Mouse (Mus musculus): ENCODE results near the gene Rassf6. TPM values are rescaled to one million over a fixed set of nuclear protein-coding genes. Genes with fewer than 3 reads are reported as not detected.
A peak's percentile ranks its signal among the peaks of the same experiment; 100 is the strongest.

Rassf6 gene
- 18.1 and 18.9 TPM in 2 replicates for polyA plus RNA-seq (2015; fragmentation: Nextera tagmentation; extraction: Ambion mirVana)

DNA sequence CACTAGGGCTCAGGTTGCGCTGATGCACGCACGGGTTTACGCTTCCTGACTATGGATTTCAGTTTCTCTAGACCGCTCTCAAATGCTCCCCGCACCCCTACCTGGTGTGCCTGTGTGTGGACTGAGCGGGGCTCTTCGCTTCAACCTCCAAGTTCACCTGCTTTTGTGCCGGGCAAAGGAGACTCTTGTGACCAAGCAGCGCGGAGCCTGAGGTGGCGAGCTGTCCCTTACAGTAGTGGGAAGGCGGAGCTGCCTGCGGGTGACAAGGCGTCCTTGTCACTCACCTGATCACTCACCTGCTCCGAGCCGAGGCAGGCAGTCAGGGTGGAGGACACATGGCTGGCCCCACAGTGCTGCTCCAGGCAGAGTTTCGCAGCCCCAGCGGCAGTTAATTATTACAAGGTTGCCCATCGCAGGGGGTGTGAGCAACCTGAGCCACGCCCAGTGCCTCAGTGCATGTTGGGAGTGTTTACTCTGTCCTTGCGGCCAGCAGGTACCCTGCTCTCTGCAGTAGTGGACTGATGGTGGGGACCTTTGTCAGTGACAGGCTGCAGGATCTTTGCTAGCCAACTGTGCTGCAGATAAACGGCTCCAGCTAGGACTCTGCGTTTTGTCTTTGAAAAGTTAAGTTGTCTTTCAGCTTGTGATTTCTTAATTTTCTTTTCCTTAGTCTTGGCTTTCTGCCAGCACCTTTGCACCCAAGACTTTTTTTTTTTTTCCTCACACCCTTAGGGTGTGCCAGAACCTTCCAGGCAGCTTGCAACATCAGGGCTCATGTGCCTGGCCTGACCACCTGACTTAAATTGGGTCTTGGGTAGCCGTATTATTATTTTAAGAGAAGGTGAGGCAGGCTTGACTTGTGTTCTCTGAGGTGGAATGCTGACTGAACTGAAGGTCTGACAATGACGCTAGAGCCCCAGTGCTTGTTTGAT, at the start of gene Rassf6:
Gene Rassf6, minus strand, starts transcription at position 372 of the 932 bp plus-strand sequence.
- H3K27ac ChIP-seq (ENCODE audit: low read length): peak within 1 kb of the TSS; percentile 81
- H3K4me1 ChIP-seq (ENCODE audit: insufficient read depth, low read length): 0 out of 2 replicates have a peak, but pooled peaks cover 6% of the 10 kb centered on the region
- peak within 1 kb of the TSS; percentile 71 for H3K4me2 ChIP-seq (replicated peaks; ENCODE audit: low read depth, low read length)
- H3K27me3 ChIP-seq (ENCODE audit: insufficient read depth, low read length): no peaks in the 10 kb centered on the region
- no peaks in the 10 kb centered on the region for H3K9me3 ChIP-seq (ENCODE audit: low read length)
- H3K36me3 ChIP-seq (ENCODE audit: insufficient read depth, low read length): no peaks in the 10 kb centered on the region
- peak; percentile 99 for ATAC-seq (ENCODE audit: low FRiP score, low TSS enrichment)
- peak within 1 kb of the TSS; percentile 55 for H3K4me3 ChIP-seq (ENCODE audit: low read length)
- peak within 1 kb of the TSS; percentile 69 for H3K9ac ChIP-seq (replicated peaks; ENCODE audit: low read length)
- 5% methylated on average over 26 of the region's 26 CpGs for WGBS

GRCm38 (mm10) chr5:90689426-90690128, 49.1 kb upstream of the Rassf6 start:
- 88% methylated on average over 8 of the region's 8 CpGs for WGBS
- Histone ChIP-seq H3K36me3 (ENCODE audit: insufficient read depth, low read length) (no peaks in the 10 kb centered on the region), H3K27me3 (ENCODE audit: insufficient read depth, low read length) (no peaks in the 10 kb centered on the region), H3K4me1 (ENCODE audit: insufficient read depth, low read length) (no peaks in the 10 kb centered on the region), H3K4me3 (ENCODE audit: low read length) (no peak overlapping the region), H3K4me2 (replicated peaks; ENCODE audit: low read depth, low read length) (no peak overlapping the region), H3K9ac (replicated peaks; ENCODE audit: low read length) (no peak overlapping the region), H3K27ac (ENCODE audit: low read length) (no peak overlapping the region), H3K9me3 (ENCODE audit: low read length) (no peaks in the 10 kb centered on the region)
- ATAC-seq (ENCODE audit: low FRiP score, low TSS enrichment): no peak

GRCm38 (mm10) chr5:90687913-90688312, 47.5 kb upstream of the Rassf6 start:
- Histone ChIP-seq H3K9ac (replicated peaks; ENCODE audit: low read length) (no peak overlapping the region), H3K4me3 (ENCODE audit: low read length) (no peak overlapping the region), H3K27me3 (ENCODE audit: insufficient read depth, low read length) (no peaks in the 10 kb centered on the region), H3K4me2 (replicated peaks; ENCODE audit: low read depth, low read length) (no peak overlapping the region), H3K4me1 (ENCODE audit: insufficient read depth, low read length) (no peaks in the 10 kb centered on the region), H3K27ac (ENCODE audit: low read length) (no peak overlapping the region), H3K36me3 (ENCODE audit: insufficient read depth, low read length) (no peaks in the 10 kb centered on the region), H3K9me3 (ENCODE audit: low read length) (no peaks in the 10 kb centered on the region)
- 90% methylated on average over 10 of the region's 10 CpGs for WGBS
- no peak for ATAC-seq (ENCODE audit: low FRiP score, low TSS enrichment)

DNA sequence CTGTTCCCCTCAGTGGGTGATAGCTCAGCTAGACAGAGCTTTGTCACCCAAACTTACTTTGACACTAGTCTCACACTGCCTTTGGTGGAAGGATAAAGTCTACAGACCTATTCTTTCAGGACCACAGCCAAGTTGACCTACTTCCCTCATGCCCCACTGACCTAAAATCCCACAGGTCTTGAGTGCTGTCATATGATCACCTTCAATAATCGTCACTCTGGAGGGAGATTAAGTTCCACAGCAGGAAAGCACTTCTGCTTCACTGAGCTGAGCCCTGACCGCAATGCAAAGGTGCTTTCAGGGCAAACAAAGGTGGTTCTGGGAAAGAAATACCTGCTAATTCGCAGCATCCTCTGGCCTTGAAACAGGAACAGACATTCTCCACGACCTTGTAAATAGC, 44.5 kb upstream of the Rassf6 start:
- no peak overlapping the region for H3K4me2 ChIP-seq (replicated peaks; ENCODE audit: low read depth, low read length)
- no peaks in the 10 kb centered on the region for H3K9me3 ChIP-seq (ENCODE audit: low read length)
- H3K4me1 ChIP-seq (ENCODE audit: insufficient read depth, low read length): no peaks in the 10 kb centered on the region
- no peak overlapping the region for H3K9ac ChIP-seq (replicated peaks; ENCODE audit: low read length)
- H3K27me3 ChIP-seq (ENCODE audit: insufficient read depth, low read length): no peaks in the 10 kb centered on the region
- no peak for ATAC-seq (ENCODE audit: low FRiP score, low TSS enrichment)
- no peak overlapping the region for H3K27ac ChIP-seq (ENCODE audit: low read length)
- no peaks in the 10 kb centered on the region for H3K36me3 ChIP-seq (ENCODE audit: insufficient read depth, low read length)
- 30% methylated on average over 4 of the region's 4 CpGs for WGBS
- H3K4me3 ChIP-seq (ENCODE audit: low read length): no peak overlapping the region

DNA sequence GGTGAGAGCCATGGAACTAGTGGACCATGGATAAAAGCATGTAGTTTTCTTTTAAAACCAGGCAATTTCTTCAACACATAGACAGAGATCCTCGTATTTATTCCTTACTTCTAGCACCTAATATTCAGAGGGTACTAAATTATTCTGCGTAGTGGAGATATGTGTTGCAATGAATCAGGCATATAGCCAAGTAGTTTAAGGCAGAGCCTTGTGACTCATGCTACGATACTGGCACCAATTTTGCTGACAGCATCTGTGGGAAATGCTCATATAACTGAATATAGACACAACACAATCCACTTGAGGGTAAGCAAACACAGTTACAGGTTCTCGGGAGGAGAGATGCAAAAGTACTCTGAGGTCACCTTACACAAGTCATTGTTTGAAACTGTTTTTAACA, 41.4 kb upstream of the Rassf6 start:
- no peak overlapping the region for H3K27ac ChIP-seq (ENCODE audit: low read length)
- whole genome bisulfite sequencing: 83% methylated on average over 4 of the region's 4 CpGs

DNA sequence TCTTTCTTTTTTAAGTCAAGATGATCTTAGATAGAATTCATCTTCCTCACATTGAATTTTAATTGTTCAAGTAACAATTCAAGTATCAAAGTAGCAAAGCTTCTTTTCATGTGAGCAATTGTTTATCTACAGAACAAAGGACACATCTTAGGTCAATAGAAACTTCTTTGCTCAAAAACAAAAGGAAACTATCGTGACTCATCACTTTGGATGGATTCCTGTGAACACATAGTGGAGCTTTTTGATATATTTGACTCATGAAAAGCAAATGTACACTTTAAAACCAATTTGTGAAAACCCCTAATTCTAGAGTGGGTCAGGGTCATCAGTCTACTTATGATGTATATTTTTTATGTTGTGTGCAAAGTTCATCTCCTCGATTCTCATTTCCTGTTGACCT, 37.1 kb upstream of the Rassf6 start:
- Histone ChIP-seq H3K9ac (replicated peaks; ENCODE audit: low read length) (no peak overlapping the region), H3K36me3 (ENCODE audit: insufficient read depth, low read length) (no peaks in the 10 kb centered on the region), H3K4me1 (ENCODE audit: insufficient read depth, low read length) (no peaks in the 10 kb centered on the region), H3K27ac (ENCODE audit: low read length) (no peak overlapping the region), H3K4me3 (ENCODE audit: low read length) (no peak overlapping the region), H3K9me3 (ENCODE audit: low read length) (no peaks in the 10 kb centered on the region), H3K27me3 (ENCODE audit: insufficient read depth, low read length) (no peaks in the 10 kb centered on the region), H3K4me2 (replicated peaks; ENCODE audit: low read depth, low read length) (no peak overlapping the region)
- 78% methylated on average over 2 of the region's 2 CpGs for WGBS
- ATAC-seq (ENCODE audit: low FRiP score, low TSS enrichment): no peak

More for the DNA sequence above, 41.4 kb upstream of the Rassf6 start:
- no peaks in the 10 kb centered on the region for H3K36me3 ChIP-seq (ENCODE audit: insufficient read depth, low read length)
- H3K4me3 ChIP-seq (ENCODE audit: low read length): no peak overlapping the region
- H3K4me1 ChIP-seq (ENCODE audit: insufficient read depth, low read length): no peaks in the 10 kb centered on the region
- no peak overlapping the region for H3K4me2 ChIP-seq (replicated peaks; ENCODE audit: low read depth, low read length)
- ATAC-seq (ENCODE audit: low FRiP score, low TSS enrichment): no peak
- H3K27me3 ChIP-seq (ENCODE audit: insufficient read depth, low read length): no peaks in the 10 kb centered on the region
- H3K9ac ChIP-seq (replicated peaks; ENCODE audit: low read length): no peak overlapping the region
- no peaks in the 10 kb centered on the region for H3K9me3 ChIP-seq (ENCODE audit: low read length)

DNA sequence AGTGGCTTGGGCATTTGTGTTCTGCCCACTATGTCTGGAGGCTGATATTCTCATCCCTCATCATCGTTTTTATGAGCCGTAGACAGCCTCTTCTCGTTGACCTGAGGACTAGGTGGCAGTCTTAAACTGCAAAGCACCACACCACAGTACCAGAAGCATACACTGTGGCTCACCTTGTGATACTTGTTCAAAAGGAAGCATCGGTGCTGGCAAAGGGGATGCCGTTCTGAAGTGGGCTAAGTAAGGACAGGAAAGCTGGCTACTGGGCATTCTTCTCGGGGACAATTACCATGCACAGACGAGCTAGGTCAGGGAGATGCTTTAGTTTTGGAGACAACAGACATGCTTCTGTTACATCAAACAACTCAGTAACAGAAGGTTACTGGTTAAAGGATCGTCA, 21.4 kb upstream of the Rassf6 start:
- H3K9ac ChIP-seq (replicated peaks; ENCODE audit: low read length): no peak overlapping the region
- no peak for ATAC-seq (ENCODE audit: low FRiP score, low TSS enrichment)
- no peaks in the 10 kb centered on the region for H3K9me3 ChIP-seq (ENCODE audit: low read length)
- no peak overlapping the region for H3K4me3 ChIP-seq (ENCODE audit: low read length)
- H3K36me3 ChIP-seq (ENCODE audit: insufficient read depth, low read length): no peaks in the 10 kb centered on the region
- H3K4me1 ChIP-seq (ENCODE audit: insufficient read depth, low read length): no peaks in the 10 kb centered on the region
- 63% methylated on average over 8 of the region's 8 CpGs for WGBS
- no peak overlapping the region for H3K27ac ChIP-seq (ENCODE audit: low read length)
- no peaks in the 10 kb centered on the region for H3K27me3 ChIP-seq (ENCODE audit: insufficient read depth, low read length)
- H3K4me2 ChIP-seq (replicated peaks; ENCODE audit: low read depth, low read length): no peak overlapping the region

DNA sequence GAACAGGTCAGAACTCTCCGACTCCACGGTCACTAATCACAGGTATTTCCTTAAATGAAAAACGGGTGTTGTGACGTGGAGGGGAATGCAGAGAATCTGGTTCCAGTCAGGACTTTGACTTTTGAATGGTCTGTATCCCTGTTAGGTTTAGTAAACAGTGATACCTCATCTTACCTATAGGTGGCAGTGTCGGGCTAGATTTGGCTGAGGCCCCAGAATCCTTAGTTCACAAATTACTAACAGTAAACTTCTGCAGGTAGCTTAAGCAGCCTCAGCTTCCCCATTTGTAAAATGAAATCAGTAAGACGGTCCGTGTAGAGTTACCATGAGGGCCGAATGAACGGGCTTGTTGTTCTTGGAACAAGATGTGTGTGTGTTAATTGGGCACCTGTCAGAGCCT, 21.0 kb upstream of the Rassf6 start:
- H3K9me3 ChIP-seq (ENCODE audit: low read length): no peaks in the 10 kb centered on the region
- ATAC-seq (ENCODE audit: low FRiP score, low TSS enrichment): peak; percentile 58
- WGBS: 18% methylated on average over 9 of the region's 9 CpGs
- H3K4me3 ChIP-seq (ENCODE audit: low read length): no peak overlapping the region
- H3K36me3 ChIP-seq (ENCODE audit: insufficient read depth, low read length): no peaks in the 10 kb centered on the region
- H3K4me1 ChIP-seq (ENCODE audit: insufficient read depth, low read length): no peaks in the 10 kb centered on the region
- H3K27me3 ChIP-seq (ENCODE audit: insufficient read depth, low read length): no peaks in the 10 kb centered on the region
- no peak overlapping the region for H3K27ac ChIP-seq (ENCODE audit: low read length)
- no peak overlapping the region for H3K9ac ChIP-seq (replicated peaks; ENCODE audit: low read length)
- H3K4me2 ChIP-seq (replicated peaks; ENCODE audit: low read depth, low read length): no peak overlapping the region

DNA sequence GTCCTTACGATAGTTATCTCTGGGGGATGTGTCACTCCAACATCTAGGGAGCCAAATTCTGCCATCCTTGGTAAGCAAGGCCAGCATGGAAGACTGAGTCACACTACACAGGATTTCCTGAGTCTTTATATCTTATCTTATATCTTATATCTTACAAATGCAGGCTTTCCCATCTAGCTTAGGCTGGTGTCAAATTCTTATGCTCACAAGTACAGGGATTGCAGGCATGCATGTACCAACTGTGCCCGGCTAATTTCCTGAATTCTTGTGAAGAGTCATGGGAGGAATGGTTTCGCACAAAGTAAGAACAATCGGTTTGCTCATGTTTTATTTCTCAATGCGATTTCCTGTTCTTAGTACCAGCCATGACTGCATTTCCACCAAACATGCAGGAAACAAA, 20.0 kb upstream of the Rassf6 start:
- Histone ChIP-seq H3K9me3 (ENCODE audit: low read length) (no peaks in the 10 kb centered on the region), H3K4me2 (replicated peaks; ENCODE audit: low read depth, low read length) (no peak overlapping the region), H3K4me3 (ENCODE audit: low read length) (no peak overlapping the region), H3K27ac (ENCODE audit: low read length) (no peak overlapping the region), H3K4me1 (ENCODE audit: insufficient read depth, low read length) (no peaks in the 10 kb centered on the region), H3K36me3 (ENCODE audit: insufficient read depth, low read length) (no peaks in the 10 kb centered on the region), H3K27me3 (ENCODE audit: insufficient read depth, low read length) (no peaks in the 10 kb centered on the region), H3K9ac (replicated peaks; ENCODE audit: low read length) (no peak overlapping the region)
- no peak for ATAC-seq (ENCODE audit: low FRiP score, low TSS enrichment)
- WGBS: 79% methylated on average over 5 of the region's 5 CpGs

GRCm38 (mm10) chr5:90656681-90657080, 16.2 kb upstream of the Rassf6 start:
- no peak for ATAC-seq (ENCODE audit: low FRiP score, low TSS enrichment)
- WGBS: 86% methylated on average over 6 of the region's 6 CpGs

More at GRCm38 (mm10) chr5:90656681-90657080, 16.2 kb upstream of the Rassf6 start:
- H3K9me3 ChIP-seq (ENCODE audit: low read length): no peaks in the 10 kb centered on the region
- H3K4me3 ChIP-seq (ENCODE audit: low read length): no peak overlapping the region
- no peak overlapping the region for H3K4me2 ChIP-seq (replicated peaks; ENCODE audit: low read depth, low read length)
- no peaks in the 10 kb centered on the region for H3K36me3 ChIP-seq (ENCODE audit: insufficient read depth, low read length)
- H3K27ac ChIP-seq (ENCODE audit: low read length): no peak overlapping the region
- no peak overlapping the region for H3K9ac ChIP-seq (replicated peaks; ENCODE audit: low read length)
- no peaks in the 10 kb centered on the region for H3K4me1 ChIP-seq (ENCODE audit: insufficient read depth, low read length)
- H3K27me3 ChIP-seq (ENCODE audit: insufficient read depth, low read length): no peaks in the 10 kb centered on the region; the same call in 1 of the 2 replicates
